Mouse (Mus musculus) gastrocnemius, postnatal 10 days (tissue): Measurements from ENCODE around the gene E130116L18Rik. TPM values are rescaled to one million over a fixed set of nuclear protein-coding genes. Genes with fewer than 3 reads are reported as not detected.
"Not testable (repeated sequence)": the region's sequence is repeated elsewhere in the genome, so short reads cannot be mapped to it uniquely, and the experiment has no call there.

Experiments
- DNase-seq: peaks from one replicate; pipeline ENCODE4 v3.0.0; 2021; ENCODE audit warnings: mixed read lengths
- total RNA-seq, 2 experiments: library from RNA; stranded (reverse); gene quantifications; 2 replicates each; pipeline ENCODE4 v1.2.3; 2021

Gene E130116L18Rik
- total RNA-seq, 2 experiments from 2014 or later: not detected

DNA sequence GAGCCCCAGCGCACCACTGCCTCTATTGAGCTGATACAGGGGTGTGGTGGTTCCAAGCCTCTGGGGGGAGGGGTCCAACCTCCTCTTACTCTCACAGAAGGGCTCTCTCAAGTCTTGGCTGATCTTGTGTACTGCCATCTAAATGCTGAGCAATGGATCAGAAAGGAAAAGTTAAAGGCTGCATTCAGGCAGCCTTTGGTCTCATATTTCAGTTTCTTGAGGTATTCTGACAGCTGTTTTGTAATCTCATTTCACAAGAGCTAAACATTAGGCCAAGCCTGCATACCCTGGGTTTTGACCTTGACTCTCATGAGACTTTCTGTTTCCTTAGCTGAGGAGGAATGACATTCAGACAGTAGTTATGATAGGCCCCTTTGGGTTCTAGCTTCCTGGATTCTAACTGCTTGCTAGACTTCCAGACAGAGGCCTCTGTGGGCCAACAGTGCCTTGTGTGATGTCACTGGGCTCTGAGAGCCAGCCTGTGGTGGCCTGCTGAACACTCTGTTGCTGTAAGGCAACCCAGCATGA lies 41.9 kb downstream of the E130116L18Rik start, which contains the start of gene Galntl5:
TSS of gene Galntl5 (plus strand) at position 457 of the 528 bp plus-strand sequence.
- DNase-seq: no peak

DNA sequence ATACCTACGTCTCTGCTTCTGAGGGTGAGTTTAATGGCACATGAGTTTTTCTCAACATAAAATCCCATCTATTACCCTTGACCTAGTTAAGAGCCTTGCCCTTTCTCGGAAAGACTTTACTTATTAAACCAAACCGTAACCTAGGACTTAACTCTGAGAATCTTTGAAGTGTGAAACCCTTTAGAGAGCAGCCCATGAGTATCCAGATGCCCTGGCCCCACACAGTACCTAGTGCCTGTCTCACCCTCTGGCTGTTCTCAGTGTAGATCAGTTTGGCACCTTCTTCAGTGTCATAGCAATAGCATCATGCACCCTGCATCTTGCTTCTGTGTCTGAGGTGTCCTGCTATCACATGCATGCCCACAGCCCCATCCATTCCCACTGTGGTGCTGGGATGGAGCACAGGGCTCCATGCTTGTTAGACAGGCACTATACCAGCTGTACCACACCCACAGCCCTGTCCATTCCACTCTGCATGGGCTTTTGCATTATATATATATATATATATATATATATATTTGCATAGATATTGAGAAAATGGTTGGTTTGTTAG lies 42.9 kb downstream of the E130116L18Rik start:
- DNase-seq: no peak

DNA sequence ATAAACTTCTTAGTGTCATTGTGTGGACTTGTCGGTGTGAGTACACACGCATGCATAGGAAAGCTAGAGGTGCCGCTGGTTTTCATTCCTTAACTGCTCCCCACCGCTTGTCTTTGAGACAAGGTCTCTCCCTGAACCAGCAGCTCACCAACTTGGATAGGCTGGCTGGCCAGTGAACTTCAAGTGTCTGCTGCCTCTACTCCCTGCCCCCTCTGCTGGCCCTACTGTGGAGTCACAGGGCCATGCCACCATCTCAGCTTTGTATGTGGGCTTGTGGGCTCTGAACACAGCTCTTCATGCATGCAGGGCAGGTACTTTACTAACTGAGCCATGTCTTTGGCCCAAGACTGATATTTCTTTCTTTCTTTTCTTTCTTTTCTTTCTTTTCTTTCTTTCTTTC lies 43.7 kb downstream of the E130116L18Rik start:
- no peak for DNase-seq

DNA sequence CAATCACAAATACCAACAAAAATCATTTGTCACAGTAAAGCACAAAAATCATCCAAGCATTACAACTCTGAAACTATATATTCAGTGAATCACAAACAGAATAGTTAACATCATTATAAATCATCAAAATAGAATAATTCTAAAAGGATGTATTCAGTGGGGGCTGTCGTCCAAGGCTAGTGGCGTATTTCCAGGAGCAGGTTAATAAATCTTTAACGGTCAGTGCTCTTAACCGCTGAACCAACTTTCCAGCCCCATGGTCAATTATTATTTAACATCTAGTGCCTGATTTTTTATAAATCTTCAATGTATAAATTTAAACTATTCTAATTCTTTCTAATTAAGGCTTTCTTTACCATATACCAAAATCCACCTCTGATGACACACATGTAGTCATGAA lies 44.4 kb downstream of the E130116L18Rik start:
- DNase-seq: not testable (repeated sequence)

DNA sequence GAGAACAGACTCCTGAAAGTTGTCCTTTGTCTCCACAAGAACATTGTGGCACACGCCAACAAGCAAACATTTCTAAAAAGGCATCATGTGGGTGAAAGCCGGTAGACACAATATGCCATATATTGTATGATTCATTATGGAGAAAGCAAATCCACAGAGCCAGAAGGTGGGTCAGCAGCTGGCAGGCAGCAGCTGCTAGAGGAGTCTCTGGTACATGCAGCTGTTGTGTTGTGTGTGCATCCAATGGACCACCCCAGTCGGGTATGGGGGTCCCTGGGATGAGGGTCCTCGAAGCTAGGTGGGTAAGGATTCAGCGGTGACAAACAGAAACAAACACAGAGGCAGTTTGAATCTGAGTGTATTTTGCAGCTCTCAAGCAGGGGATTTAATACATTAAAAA lies 45.0 kb downstream of the E130116L18Rik start:
- DNase-seq: not testable (repeated sequence)

Other genes starting within 250 kb of the E130116L18Rik start
- 10 to 100 TPM; 12.3 to 20.6 TPM for gene Prkag2, start 122.5 kb downstream of the E130116L18Rik start, total RNA-seq
- not detected for gene Galntl5, start 41.7 kb downstream of the E130116L18Rik start, total RNA-seq
- gene Galnt11, start 1.2 kb downstream of the E130116L18Rik start, total RNA-seq: 10 to 100 TPM; 17.1 to 19.1 TPM